Mouse (Mus musculus) E14TG2a.4 (cell line): Measurements from ENCODE around the gene Setd3.

Experiments used
- CTCF ChIP-seq: conservative IDR thresholded peaks from 2 replicates; pipeline ENCODE4 v1.5.1; 2014; ENCODE audit warnings: low read length
- NANOG ChIP-seq: IDR thresholded peaks from 2 replicates; pipeline ENCODE4 v1.6.1; 2014; ENCODE audit warnings: borderline replicate concordance, low read length, mixed read lengths
- POU5F1 ChIP-seq: IDR thresholded peaks from 2 replicates; pipeline ENCODE4 v1.6.1; 2014; ENCODE audit warnings: low read length, borderline replicate concordance

DNA sequence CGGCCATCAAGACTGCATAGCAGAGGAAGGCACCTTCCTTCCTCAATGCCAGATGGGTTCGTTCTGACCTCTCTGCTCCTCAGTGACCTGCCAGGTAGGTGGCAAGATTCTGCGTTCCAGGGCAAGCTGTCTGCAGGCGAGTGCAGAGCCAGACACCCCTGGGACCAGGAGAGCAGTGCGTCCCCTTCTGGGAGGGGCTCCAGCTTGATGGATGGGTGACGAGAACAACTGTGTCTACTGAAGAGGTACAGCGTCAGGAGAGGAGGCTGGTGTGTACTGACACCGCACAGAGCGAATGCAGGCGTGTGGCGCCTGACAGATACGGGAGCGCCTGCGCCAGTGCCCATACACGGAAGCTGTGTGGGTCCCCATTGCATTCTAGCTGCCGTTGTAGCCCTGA lies 48.4 kb upstream of the Setd3 start:
- TF ChIP-seq CTCF (no peak), POU5F1 (no peak), NANOG (no peak)
